In the genomic region with DNA sequence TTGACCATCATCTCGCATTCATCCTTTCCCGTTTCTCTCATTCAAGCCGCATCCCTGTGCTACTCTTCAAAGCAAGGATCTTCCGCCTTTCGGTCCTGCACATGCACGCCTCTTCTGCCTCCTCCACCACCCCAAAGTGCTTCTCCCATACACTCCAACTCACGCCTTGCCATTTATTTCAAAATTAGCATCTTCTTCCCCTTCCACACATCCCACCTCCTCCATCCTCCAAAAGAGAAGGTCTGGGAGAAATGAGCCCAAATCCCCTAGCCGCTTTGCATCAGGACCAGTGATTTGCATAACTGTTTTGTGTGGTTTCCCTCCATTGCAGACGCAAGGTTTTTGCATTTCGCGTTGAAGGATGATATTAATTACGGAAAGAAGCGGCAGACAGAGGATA, we compare ENCODE assay signal across 11 mouse cellular contexts. TPM values are rescaled to one million over a fixed set of nuclear protein-coding genes. Genes with fewer than 3 reads are reported as not detected.
DNase-seq lines count a peak whose midpoint lies in the region; ATAC-seq and TF ChIP-seq lines count a peak whose summit lies in the region.
"Had no signal": no experiment of that assay in that cellular context is flagged by ENCODE, and none has a peak within 500 bp of the region (broad histone marks: within the 10 kb centered on the region; RNA-seq: fewer than 3 reads in every experiment).

No protein-coding gene starts in this region.

- no peak for DNase-seq in left cerebral cortex, adult 2 months (ENCODE audit: extremely low spot score in 1 of 2, low spot score in 2 of 2)
- no peak for DNase-seq in left cerebral cortex, adult 18-20 months (ENCODE audit: low spot score in 2 of 2)
- peak; percentile 18 for DNase-seq in embryonic facial prominence, embryonic 10.5 days (ENCODE audit: low spot score)
- no peak for DNase-seq in ovary, postnatal 10 days (ENCODE audit: low spot score)
- DNase-seq: liver, embryonic 13.5 days had no signal

- H3K27me3 ChIP-seq in embryonic facial prominence, embryonic 10.5 days (replicated peaks; ENCODE audit: low read depth, poor library complexity, severe bottlenecking) = peaks cover 42% of the 10 kb centered on the region
- H3K27me3 ChIP-seq in hindbrain, embryonic 16.5 days (replicated peaks; ENCODE audit: control insufficient read depth, insufficient read depth, low read length) = no peaks in the 10 kb centered on the region
- H3K27me3 ChIP-seq in neural tube, embryonic 15.5 days (replicated peaks) = no peaks in the 10 kb centered on the region
- H3K27me3 ChIP-seq in heart, embryonic 11.5 days (ENCODE audit: control insufficient read depth, insufficient read depth, low read length) = peaks cover 19% of the 10 kb centered on the region
- H3K27me3 ChIP-seq in kidney, embryonic 14.5 days (ENCODE audit: control insufficient read depth, insufficient read depth, low read length) = peaks cover 17% of the 10 kb centered on the region

- no peak for TF ChIP-seq CTCF in left cerebral cortex, adult 2 months (IDR thresholded peaks at IDR 0.05)

- H3K4me3 ChIP-seq in left cerebral cortex, adult 2 months = peak overlapping the region; percentile 90
- H3K4me3 ChIP-seq in embryonic facial prominence, embryonic 10.5 days = peak overlapping the region; percentile 74
- peak overlapping the region; percentile 76 for H3K4me3 ChIP-seq in hindbrain, embryonic 16.5 days (ENCODE audit: low read length)
- H3K4me3 ChIP-seq in neural tube, embryonic 15.5 days (replicated peaks) = peak overlapping the region; percentile 86
- H3K4me3 ChIP-seq in heart, embryonic 11.5 days (ENCODE audit: low read depth, low read length) = no peak overlapping the region
- no peak overlapping the region for H3K4me3 ChIP-seq in kidney, embryonic 14.5 days (ENCODE audit: low read length)

- WGBS in embryonic facial prominence, embryonic 10.5 days = 4% methylated on average over 13 of the region's 13 CpGs
- 6% methylated on average over 13 of the region's 13 CpGs for WGBS in hindbrain, embryonic 16.5 days
- 4% methylated on average over 13 of the region's 13 CpGs for WGBS in neural tube, embryonic 15.5 days
- 4% methylated on average over 13 of the region's 13 CpGs for WGBS in heart, embryonic 11.5 days (ENCODE audit: insufficient replicate concordance)
- 11% methylated on average over 13 of the region's 13 CpGs for WGBS in kidney, embryonic 14.5 days

- H3K9me3 ChIP-seq in embryonic facial prominence, embryonic 10.5 days = peaks cover 3% of the 10 kb centered on the region; the same call in 1 of the 2 replicates
- no peaks in the 10 kb centered on the region for H3K9me3 ChIP-seq in hindbrain, embryonic 16.5 days (ENCODE audit: control insufficient read depth, low read length)
- no peaks in the 10 kb centered on the region for H3K9me3 ChIP-seq in neural tube, embryonic 15.5 days (replicated peaks)
- H3K9me3 ChIP-seq in heart, embryonic 11.5 days (replicated peaks; ENCODE audit: control insufficient read depth, low read length) = no peaks in the 10 kb centered on the region
- no peaks in the 10 kb centered on the region for H3K9me3 ChIP-seq in kidney, embryonic 14.5 days (ENCODE audit: control insufficient read depth, low read length)
- H3K9me3 ChIP-seq: liver, embryonic 13.5 days had no signal

- peak overlapping the region; percentile 90 for H3K27ac ChIP-seq in left cerebral cortex, adult 2 months
- no peak overlapping the region for H3K27ac ChIP-seq in embryonic facial prominence, embryonic 10.5 days (replicated peaks)
- peak overlapping the region; percentile 96 for H3K27ac ChIP-seq in hindbrain, embryonic 16.5 days (ENCODE audit: low read depth, low read length)
- H3K27ac ChIP-seq in neural tube, embryonic 15.5 days (replicated peaks) = peak overlapping the region; percentile 94
- no peak overlapping the region for H3K27ac ChIP-seq in heart, embryonic 11.5 days (ENCODE audit: low read depth, low read length)
- H3K27ac ChIP-seq in kidney, embryonic 14.5 days (ENCODE audit: low read depth, low read length) = no peak overlapping the region
- H3K27ac ChIP-seq: liver, embryonic 13.5 days had no signal

- H3K4me1 ChIP-seq in embryonic facial prominence, embryonic 10.5 days = peaks cover 16% of the 10 kb centered on the region
- H3K4me1 ChIP-seq in hindbrain, embryonic 16.5 days (ENCODE audit: control insufficient read depth, insufficient read depth, low read depth, low read length) = peaks cover 4% of the 10 kb centered on the region
- peaks cover 17% of the 10 kb centered on the region for H3K4me1 ChIP-seq in neural tube, embryonic 15.5 days
- H3K4me1 ChIP-seq in heart, embryonic 11.5 days (ENCODE audit: control insufficient read depth, insufficient read depth, low read length) = no peaks in the 10 kb centered on the region
- H3K4me1 ChIP-seq in kidney, embryonic 14.5 days (ENCODE audit: control insufficient read depth, insufficient read depth, low read length) = no peaks in the 10 kb centered on the region

- peak overlapping the region; percentile 62 for H3K9ac ChIP-seq in hindbrain, embryonic 16.5 days (ENCODE audit: low read depth, low read length)
- peak overlapping the region; percentile 85 for H3K9ac ChIP-seq in neural tube, embryonic 15.5 days (replicated peaks)
- H3K9ac ChIP-seq in heart, embryonic 11.5 days (ENCODE audit: low read depth, low read length) = no peak overlapping the region
- no peak overlapping the region for H3K9ac ChIP-seq in kidney, embryonic 14.5 days (ENCODE audit: low read depth, low read length)
- H3K9ac ChIP-seq: liver, embryonic 13.5 days had no signal

- H3K36me3 ChIP-seq in embryonic facial prominence, embryonic 10.5 days (replicated peaks) = no peaks in the 10 kb centered on the region
- H3K36me3 ChIP-seq in hindbrain, embryonic 16.5 days (ENCODE audit: control insufficient read depth, insufficient read depth, low read length) = no peaks in the 10 kb centered on the region
- no peaks in the 10 kb centered on the region for H3K36me3 ChIP-seq in neural tube, embryonic 15.5 days
- H3K36me3 ChIP-seq in heart, embryonic 11.5 days (ENCODE audit: control insufficient read depth, insufficient read depth, low read length) = no peaks in the 10 kb centered on the region
- H3K36me3 ChIP-seq in kidney, embryonic 14.5 days (ENCODE audit: control insufficient read depth, insufficient read depth, low read length) = no peaks in the 10 kb centered on the region
- H3K36me3 ChIP-seq: liver, embryonic 13.5 days had no signal

- peak overlapping the region; percentile 74 for H3K4me2 ChIP-seq in hindbrain, embryonic 16.5 days (ENCODE audit: low read length)
- peak overlapping the region; percentile 71 for H3K4me2 ChIP-seq in neural tube, embryonic 15.5 days
- no peak overlapping the region for H3K4me2 ChIP-seq in heart, embryonic 11.5 days
- H3K4me2 ChIP-seq in kidney, embryonic 14.5 days (replicated peaks; ENCODE audit: low read depth, low read length) = no peak overlapping the region

- ATAC-seq in hindbrain, embryonic 16.5 days = no peak
- ATAC-seq in neural tube, embryonic 15.5 days (ENCODE audit: low FRiP score) = no peak
- ATAC-seq in heart, embryonic 11.5 days (replicated peaks; ENCODE audit: insufficient number of reproducible peaks, low FRiP score, low TSS enrichment) = no peak
- no peak for ATAC-seq in kidney, embryonic 14.5 days (ENCODE audit: low FRiP score, low TSS enrichment)

- intact Hi-C loops in left cerebral cortex, adult 2 months (cut with DNase I) = loop anchor here (5.0 to 10.0 kb wide), 5 partner anchors 144 to 527 kb away; no protein-coding TSS in a partner anchor

RNA-seq across cellular contexts. Expression of a gene that starts 1.9 kb away (rescaled TPM):
- total RNA-seq in left cerebral cortex, adult 2 months (2021) = 100 to 1,000 TPM; 230 to 245 TPM
- total RNA-seq in left cerebral cortex, adult 18-20 months (2021) = 100 to 1,000 TPM; 192 to 198 TPM
- polyA plus RNA-seq in embryonic facial prominence, embryonic 10.5 days (2016; fragmentation: Nextera tagmentation; extraction: Ambion mirVana) = 1.2 and 1.5 TPM in 2 replicates
- polyA plus RNA-seq in hindbrain, embryonic 16.5 days (2015; fragmentation: Nextera tagmentation; extraction: Ambion mirVana) = 33.6 and 61.1 TPM in 2 replicates
- 48.8 and 64.9 TPM in 2 replicates for polyA plus RNA-seq in neural tube, embryonic 15.5 days (2015; fragmentation: Nextera tagmentation; extraction: Ambion mirVana)
- polyA plus RNA-seq in heart, embryonic 11.5 days (2014; fragmentation: Nextera tagmentation; extraction: Ambion mirVana) = 0.52 and 0.73 TPM in 2 replicates
- polyA plus RNA-seq in kidney, embryonic 14.5 days (2014; fragmentation: Nextera tagmentation; extraction: Ambion mirVana) = 0.09 and 0.32 TPM in 2 replicates
- total RNA-seq: MEL had no signal
- polyA plus RNA-seq: heart, postnatal 0 days had no signal

Comparison
In these comparisons a context has a peak if more than half of its experiments do, and no peak if none do; other contexts are left out.
1. H3K27ac ChIP-seq: peak in left cerebral cortex, adult 2 months (single experiment), hindbrain, embryonic 16.5 days (single experiment) and neural tube, embryonic 15.5 days (single experiment); none in embryonic facial prominence, embryonic 10.5 days (single experiment), heart, embryonic 11.5 days (single experiment) and kidney, embryonic 14.5 days (single experiment).
2. H3K4me3 ChIP-seq: peak in left cerebral cortex, adult 2 months (single experiment), embryonic facial prominence, embryonic 10.5 days (single experiment), hindbrain, embryonic 16.5 days (single experiment) and neural tube, embryonic 15.5 days (single experiment); none in heart, embryonic 11.5 days (single experiment) and kidney, embryonic 14.5 days (single experiment).
3. H3K4me2 ChIP-seq: peak in hindbrain, embryonic 16.5 days (single experiment) and neural tube, embryonic 15.5 days (single experiment); none in heart, embryonic 11.5 days (single experiment) and kidney, embryonic 14.5 days (single experiment).
4. H3K9ac ChIP-seq: peak in hindbrain, embryonic 16.5 days (single experiment) and neural tube, embryonic 15.5 days (single experiment); none in heart, embryonic 11.5 days (single experiment) and kidney, embryonic 14.5 days (single experiment).
5. RNA of a gene that starts 1.9 kb away (polyA plus RNA-seq): 48.8 to 64.9 TPM in neural tube, embryonic 15.5 days and 33.6 to 61.1 TPM in hindbrain, embryonic 16.5 days; 1.2 to 1.5 TPM in embryonic facial prominence, embryonic 10.5 days, 0.52 to 0.73 TPM in heart, embryonic 11.5 days and 0.09 to 0.32 TPM in kidney, embryonic 14.5 days; every median in the first group is over 10 times any median in the second.